Mouse (Mus musculus) hindbrain, embryonic 10.5 days (tissue): Measurements from ENCODE around the gene Cd1d1. TPM values are rescaled to one million over a fixed set of nuclear protein-coding genes. Genes with fewer than 3 reads are reported as not detected.

Source experiments
- DNase-seq: peaks from one replicate; pipeline ENCODE4 v3.0.0-alpha.2; 2017; ENCODE audit warnings: low spot score
- H3K27ac ChIP-seq: fragments of 300-500 bp; sonication (generic); 2 replicates; pipeline ENCODE4 v1.5.1; 2016; ENCODE audit warnings: mild to moderate bottlenecking, moderate library complexity
- H3K27me3 ChIP-seq: fragments of 300-500 bp; sonication (generic); 2 replicates; pipeline ENCODE4 v1.6.1; 2016; ENCODE audit warnings: mild to moderate bottlenecking; ENCODE audit not compliant: poor library complexity, insufficient read depth, severe bottlenecking
- H3K36me3 ChIP-seq: fragments of 300-500 bp; sonication (generic); 2 replicates; pipeline ENCODE4 v1.6.1; 2016; ENCODE audit warnings: mild to moderate bottlenecking, moderate library complexity
- H3K4me1 ChIP-seq: fragments of 300-500 bp; sonication (generic); replicated peaks from 2 replicates; pipeline ENCODE4 v1.6.1; 2016; ENCODE audit warnings: mild to moderate bottlenecking
- H3K4me3 ChIP-seq: fragments of 300-500 bp; sonication (generic); 2 replicates; pipeline ENCODE4 v1.5.1; 2016; ENCODE audit warnings: mild to moderate bottlenecking, moderate library complexity
- H3K9me3 ChIP-seq: fragments of 300-500 bp; sonication (generic); 2 replicates; pipeline ENCODE4 v1.6.1; 2016; ENCODE audit warnings: mild to moderate bottlenecking, moderate library complexity
- WGBS: fragments of 180-500 bp; shearing (Covaris S2); methylation state at CpG from one replicate; pipeline ENCODE4 v1.1.7; 2016; 5-methylcytosine and 5-hydroxymethylcytosine counted together
- polyA plus RNA-seq: library from polyadenylated mRNA; unstranded; fragments of >200 nt; fragmentation: Nextera tagmentation; extraction: Ambion mirVana; gene quantifications from 2 replicates; pipeline ENCODE4 v1.2.1, GENCODE M21; 2016

Gene Cd1d1
- polyA plus RNA-seq, 1 experiment from 2014 or later: 32.4 TPM

GRCm38 (mm10) chr3:86955376-86955775 lies 43.9 kb downstream of the Cd1d1 start:
- Histone ChIP-seq H3K27me3 (no peaks in the 10 kb centered on the region), H3K9me3 (peaks cover 9% of the 10 kb centered on the region), H3K36me3 (0 out of 2 replicates have a peak, but pooled peaks cover 4% of the 10 kb centered on the region), H3K4me1 (peaks cover 6% of the 10 kb centered on the region; the same call in 1 of the 2 replicates), H3K27ac (no peak overlapping the region), H3K4me3 (no peak overlapping the region)
- 30% methylated on average over 4 of the region's 4 CpGs for WGBS
- DNase-seq: no peak

- H3K9me3 ChIP-seq: peaks cover 9% of the 10 kb centered on the region
- 0 out of 2 replicates have a peak, but pooled peaks cover 4% of the 10 kb centered on the region for H3K36me3 ChIP-seq
- H3K27me3 ChIP-seq: no peaks in the 10 kb centered on the region
- DNase-seq: peak; percentile 17
- H3K27ac ChIP-seq: no peak overlapping the region
- peaks cover 6% of the 10 kb centered on the region; the same call in 1 of the 2 replicates for H3K4me1 ChIP-seq
- 52% methylated on average over 1 of the region's 1 CpGs for WGBS
- no peak overlapping the region for H3K4me3 ChIP-seq
These were observed 44.7 kb downstream of the Cd1d1 start for GRCm38 (mm10) chr3:86954521-86954920.

- Histone ChIP-seq H3K9me3 (peaks cover 9% of the 10 kb centered on the region), H3K4me3 (no peak overlapping the region), H3K27ac (no peak overlapping the region), H3K4me1 (peaks cover 6% of the 10 kb centered on the region; the same call in 1 of the 2 replicates), H3K27me3 (no peaks in the 10 kb centered on the region), H3K36me3 (0 out of 2 replicates have a peak, but pooled peaks cover 4% of the 10 kb centered on the region)
- DNase-seq: no peak
- 84% methylated on average over 4 of the region's 4 CpGs for WGBS
These were observed 45.4 kb downstream of the Cd1d1 start for GRCm38 (mm10) chr3:86953819-86954218.

GRCm38 (mm10) chr3:86950652-86951051 lies 48.6 kb downstream of the Cd1d1 start:
- Histone ChIP-seq H3K27me3 (no peaks in the 10 kb centered on the region), H3K27ac (no peak overlapping the region), H3K9me3 (peaks cover 11% of the 10 kb centered on the region), H3K4me3 (no peak overlapping the region), H3K36me3 (0 out of 2 replicates have a peak, but pooled peaks cover 4% of the 10 kb centered on the region), H3K4me1 (peaks cover 6% of the 10 kb centered on the region; the same call in 1 of the 2 replicates)
- no peak for DNase-seq
- 25% methylated on average over 2 of the region's 2 CpGs for WGBS

Other genes with a start within 250 kb of the Cd1d1 start
- 20.4 and 38.9 TPM in 2 replicates for gene Dclk2, start 78.6 kb downstream of the Cd1d1 start, polyA plus RNA-seq
- gene Kirrel, start 175.3 kb upstream of the Cd1d1 start, polyA plus RNA-seq: 11.7 and 13.0 TPM in 2 replicates